Comparison of ENCODE assay signal across 21 mouse cellular contexts in the genomic region with DNA sequence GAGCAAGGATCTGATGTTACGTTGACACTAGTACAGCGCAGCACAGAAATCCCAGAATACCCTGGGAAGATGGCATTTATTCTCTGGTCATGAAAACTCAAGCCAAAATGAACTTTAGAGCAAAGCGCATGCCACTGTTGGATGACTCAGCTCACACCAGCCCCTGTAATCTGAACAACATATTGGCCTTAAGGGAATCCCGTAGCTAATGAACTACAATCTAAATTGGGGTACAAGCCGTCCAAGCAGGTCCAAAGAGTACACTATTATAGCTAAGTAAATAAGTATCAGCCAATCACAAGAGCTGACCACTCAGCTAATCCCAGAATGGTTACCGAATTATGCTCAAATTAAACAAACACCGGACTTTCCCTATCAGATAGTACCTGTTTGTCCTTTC.
DNase-seq lines count a peak whose midpoint lies in the region; ATAC-seq and TF ChIP-seq lines count a peak whose summit lies in the region.
"Had no signal": no experiment of that assay in that cellular context is flagged by ENCODE, and none has a peak within 500 bp of the region (broad histone marks: within the 10 kb centered on the region; RNA-seq: fewer than 3 reads in every experiment).

No protein-coding gene starts in this region.

- H3K4me1 ChIP-seq in liver, embryonic 15.5 days (replicated peaks): no peaks in the 10 kb centered on the region
- no peaks in the 10 kb centered on the region for H3K4me1 ChIP-seq in liver, embryonic 12.5 days
- no peaks in the 10 kb centered on the region for H3K4me1 ChIP-seq in lung, postnatal 0 days (ENCODE audit: insufficient read depth, low read depth, low read length)
- H3K4me1 ChIP-seq: embryonic facial prominence, embryonic 15.5 days; forebrain, embryonic 15.5 days; heart, embryonic 10.5 days; hindbrain, embryonic 10.5 days; midbrain, embryonic 10.5 days had no signal

- no peak overlapping the region for H3K9ac ChIP-seq in liver, embryonic 15.5 days
- no peak overlapping the region for H3K9ac ChIP-seq in liver, embryonic 12.5 days
- no peak overlapping the region for H3K9ac ChIP-seq in lung, postnatal 0 days (replicated peaks; ENCODE audit: low read depth)
- H3K9ac ChIP-seq: embryonic facial prominence, embryonic 15.5 days; forebrain, embryonic 15.5 days; liver, embryonic 14.5 days had no signal

- TF ChIP-seq EP300 in lung, postnatal 0 days (IDR thresholded peaks at IDR 0.05): no peak

- DNase-seq in kidney, adult 9 months: peak; percentile 58
- DNase-seq in kidney, postnatal 36 days: peak; percentile 45 to 77
- DNase-seq in lung, postnatal 0 days (ENCODE audit: low spot score): no peak
- DNase-seq in right cerebral cortex, postnatal 14 days: no peak
- DNase-seq in layer of hippocampus, adult 11-12 months (ENCODE audit: low spot score): no peak
- DNase-seq: cerebellum, adult 11 months; cerebellum, adult 9-11 months; lung, postnatal 10 days; right cerebral cortex, postnatal 4 days; thymus, postnatal 25 days had no signal

- H3K4me2 ChIP-seq in liver, embryonic 15.5 days: no peak overlapping the region
- H3K4me2 ChIP-seq in liver, embryonic 12.5 days: no peak overlapping the region
- H3K4me2 ChIP-seq in lung, postnatal 0 days (replicated peaks; ENCODE audit: low read depth, low read length): no peak overlapping the region
- H3K4me2 ChIP-seq: embryonic facial prominence, embryonic 15.5 days; forebrain, embryonic 15.5 days had no signal

- no peak overlapping the region for H3K4me3 ChIP-seq in liver, embryonic 15.5 days (replicated peaks)
- no peak overlapping the region for H3K4me3 ChIP-seq in liver, embryonic 12.5 days
- no peak overlapping the region for H3K4me3 ChIP-seq in lung, postnatal 0 days (ENCODE audit: low read depth, low read length)
- H3K4me3 ChIP-seq: embryonic facial prominence, embryonic 15.5 days; forebrain, embryonic 15.5 days; heart, embryonic 10.5 days; hindbrain, embryonic 10.5 days; midbrain, embryonic 10.5 days; myocyte had no signal

- WGBS in liver, embryonic 15.5 days (ENCODE audit: insufficient replicate concordance): 72% methylated on average over 7 of the region's 7 CpGs
- 77% methylated on average over 7 of the region's 7 CpGs for WGBS in liver, embryonic 12.5 days (ENCODE audit: insufficient replicate concordance)
- WGBS in lung, postnatal 0 days: 80% methylated on average over 7 of the region's 7 CpGs

- no peaks in the 10 kb centered on the region for H3K36me3 ChIP-seq in liver, embryonic 15.5 days (replicated peaks)
- no peaks in the 10 kb centered on the region for H3K36me3 ChIP-seq in liver, embryonic 12.5 days
- no peaks in the 10 kb centered on the region for H3K36me3 ChIP-seq in lung, postnatal 0 days (ENCODE audit: insufficient read depth, low read length)
- H3K36me3 ChIP-seq: embryonic facial prominence, embryonic 15.5 days; forebrain, embryonic 15.5 days; heart, embryonic 10.5 days; hindbrain, embryonic 10.5 days; midbrain, embryonic 10.5 days had no signal

- H3K27ac ChIP-seq in liver, embryonic 15.5 days (replicated peaks): peak overlapping the region; percentile 39
- no peak overlapping the region for H3K27ac ChIP-seq in liver, embryonic 12.5 days
- H3K27ac ChIP-seq in lung, postnatal 0 days (ENCODE audit: low read length): no peak overlapping the region
- H3K27ac ChIP-seq: embryonic facial prominence, embryonic 15.5 days; forebrain, embryonic 15.5 days; heart, embryonic 10.5 days; hindbrain, embryonic 10.5 days; liver, embryonic 14.5 days; midbrain, embryonic 10.5 days had no signal

- peak; percentile 47; the same call in 1 of the 2 replicates for ATAC-seq in liver, embryonic 15.5 days (ENCODE audit: insufficient read depth)
- no peak for ATAC-seq in liver, embryonic 12.5 days
- ATAC-seq in lung, postnatal 0 days: no peak
- ATAC-seq: forebrain, embryonic 15.5 days; hindbrain, embryonic 16.5 days; midbrain, embryonic 16.5 days had no signal

- H3K27me3 ChIP-seq in liver, embryonic 15.5 days: no peaks in the 10 kb centered on the region
- H3K27me3 ChIP-seq in liver, embryonic 12.5 days (replicated peaks): no peaks in the 10 kb centered on the region
- H3K27me3 ChIP-seq in lung, postnatal 0 days (replicated peaks; ENCODE audit: insufficient read depth, low read length): no peaks in the 10 kb centered on the region
- H3K27me3 ChIP-seq: embryonic facial prominence, embryonic 15.5 days; forebrain, embryonic 15.5 days had no signal

- no peaks in the 10 kb centered on the region for H3K9me3 ChIP-seq in liver, embryonic 15.5 days (replicated peaks)
- 0 out of 2 replicates have a peak, but pooled peaks cover 4% of the 10 kb centered on the region for H3K9me3 ChIP-seq in liver, embryonic 12.5 days (replicated peaks)
- H3K9me3 ChIP-seq in lung, postnatal 0 days (ENCODE audit: low read length): no peaks in the 10 kb centered on the region
- H3K9me3 ChIP-seq: embryonic facial prominence, embryonic 15.5 days; forebrain, embryonic 15.5 days; midbrain, embryonic 10.5 days had no signal

- no peak for TF ChIP-seq CTCF in lung, postnatal 0 days (IDR thresholded peaks at IDR 0.05)

Comparison
In these comparisons a context has a peak if more than half of its experiments do, and no peak if none do; other contexts are left out.
1. DNase-seq: peak in kidney, adult 9 months (single experiment) and kidney, postnatal 36 days (2 of 2); none in lung, postnatal 0 days (single experiment), right cerebral cortex, postnatal 14 days (single experiment) and layer of hippocampus, adult 11-12 months (single experiment).